Mouse (Mus musculus): ENCODE data around the gene Srcin1. TPM values are rescaled to one million over a fixed set of nuclear protein-coding genes. Genes with fewer than 3 reads are reported as not detected.

Srcin1 gene
- total RNA-seq, 2 experiments from 2014 or later: not detected

- no peak for ATAC-seq (replicated peaks; ENCODE audit: low FRiP score, low TSS enrichment, poor library complexity, severe bottlenecking)
Measured at GRCm38 (mm10) chr11:97479085-97479484, 96.9 kb downstream of the Srcin1 start.

DNA sequence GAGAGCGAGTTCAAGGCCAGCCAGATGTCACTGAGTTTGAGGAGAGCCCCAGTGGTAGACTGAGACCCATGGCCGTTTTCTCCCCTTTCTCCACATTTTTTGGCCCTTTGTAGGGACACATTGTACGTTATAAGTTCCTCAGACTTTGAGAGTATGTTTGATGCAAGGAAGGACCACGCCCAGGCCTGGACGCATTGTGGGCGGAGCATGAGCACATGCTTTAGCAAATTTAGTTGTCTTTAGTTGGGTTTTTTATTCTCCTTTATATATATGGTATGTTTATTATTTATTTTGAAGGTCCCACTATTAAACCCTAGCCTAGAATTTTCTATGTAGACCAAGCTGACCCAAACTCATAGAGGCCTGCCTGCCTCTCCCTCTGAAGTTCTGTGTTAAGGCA is 97.6 kb downstream of the Srcin1 start:
- ATAC-seq (replicated peaks; ENCODE audit: low FRiP score, low TSS enrichment, poor library complexity, severe bottlenecking): no peak

GRCm38 (mm10) chr11:97477431-97477830 is 98.6 kb downstream of the Srcin1 start:
- ATAC-seq (replicated peaks; ENCODE audit: low FRiP score, low TSS enrichment, poor library complexity, severe bottlenecking): no peak

- peak; percentile 72 for ATAC-seq (replicated peaks; ENCODE audit: low FRiP score, low TSS enrichment, poor library complexity, severe bottlenecking)
Measured at GRCm38 (mm10) chr11:97476334-97477095, 99.5 kb downstream of the Srcin1 start.

GRCm38 (mm10) chr11:97471276-97471675 is 104.7 kb downstream of the Srcin1 start:
- ATAC-seq (replicated peaks; ENCODE audit: low FRiP score, low TSS enrichment, poor library complexity, severe bottlenecking): no peak

- ATAC-seq (replicated peaks; ENCODE audit: low FRiP score, low TSS enrichment, poor library complexity, severe bottlenecking): 0 out of 2 replicates have a peak, but pooled peaks have one; percentile 28
Measured at GRCm38 (mm10) chr11:97469828-97470227, 106.2 kb downstream of the Srcin1 start.

DNA sequence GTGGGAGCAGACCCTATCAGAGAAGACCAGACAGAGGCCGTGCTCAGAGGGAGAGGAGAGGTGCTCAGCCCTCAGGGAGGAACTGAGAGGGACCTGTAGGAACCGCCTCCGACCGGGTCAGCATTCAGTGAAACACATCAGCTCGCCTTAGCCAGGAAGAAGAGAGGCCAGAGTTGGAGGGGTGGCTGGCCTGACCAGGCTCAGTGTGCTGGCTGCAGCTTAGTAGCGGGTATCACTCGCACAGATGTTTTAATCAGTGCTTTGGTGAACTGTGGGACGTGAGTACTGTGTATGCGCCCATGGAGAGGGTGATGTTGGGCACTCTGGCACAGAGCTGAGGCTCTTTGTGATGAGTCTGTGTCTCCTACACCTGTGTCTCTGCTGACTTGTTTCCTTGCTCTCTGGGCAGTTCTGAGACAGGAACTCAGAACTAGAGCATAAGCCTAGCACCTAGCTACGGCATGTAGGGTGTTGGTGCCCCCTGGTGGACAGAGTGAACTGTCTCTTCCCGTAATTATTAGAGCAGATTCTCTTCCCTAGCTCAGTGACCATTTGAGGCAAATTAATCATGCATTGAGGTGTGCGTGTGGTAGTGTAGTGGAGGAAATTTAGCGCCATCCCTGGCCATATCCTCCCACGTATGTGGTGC is 107.2 kb downstream of the Srcin1 start:
- peak; percentile 55 for ATAC-seq (replicated peaks; ENCODE audit: low FRiP score, low TSS enrichment, poor library complexity, severe bottlenecking)

- no peak for ATAC-seq (replicated peaks; ENCODE audit: low FRiP score, low TSS enrichment, poor library complexity, severe bottlenecking)
Measured at GRCm38 (mm10) chr11:97466444-97467160, 109.4 kb downstream of the Srcin1 start.

- no peak for ATAC-seq (replicated peaks; ENCODE audit: low FRiP score, low TSS enrichment, poor library complexity, severe bottlenecking)
Measured at GRCm38 (mm10) chr11:97465957-97466356, 110.0 kb downstream of the Srcin1 start.

- no peak for ATAC-seq (replicated peaks; ENCODE audit: low FRiP score, low TSS enrichment, poor library complexity, severe bottlenecking)
Measured at GRCm38 (mm10) chr11:97463991-97464390, 112.0 kb downstream of the Srcin1 start.

- no peak for ATAC-seq (replicated peaks; ENCODE audit: low FRiP score, low TSS enrichment, poor library complexity, severe bottlenecking)
Measured at GRCm38 (mm10) chr11:97463166-97463565, 112.8 kb downstream of the Srcin1 start.

GRCm38 (mm10) chr11:97462538-97462937 is 113.4 kb downstream of the Srcin1 start:
- no peak for ATAC-seq (replicated peaks; ENCODE audit: low FRiP score, low TSS enrichment, poor library complexity, severe bottlenecking)

GRCm38 (mm10) chr11:97461307-97461820 is 114.6 kb downstream of the Srcin1 start:
- no peak for ATAC-seq (replicated peaks; ENCODE audit: low FRiP score, low TSS enrichment, poor library complexity, severe bottlenecking)

Other genes starting within 250 kb of the Srcin1 start
- 0.05 TPM in 1 of 2 replicates, not detected in the other for gene Gpr179, start 224.1 kb downstream of the Srcin1 start, total RNA-seq (2014; fragmentation: Nextera tagmentation)
- gene Gpr179, start 224.1 kb downstream of the Srcin1 start, total RNA-seq (2017): not detected in 2 replicates
- gene Socs7, start 213.6 kb downstream of the Srcin1 start, total RNA-seq (2014; fragmentation: Nextera tagmentation): 6.0 and 15.8 TPM in 2 replicates
- gene Socs7, start 213.6 kb downstream of the Srcin1 start, total RNA-seq (2017): 9.0 and 11.8 TPM in 2 replicates
- gene Arhgap23, start 160.7 kb downstream of the Srcin1 start, total RNA-seq (2014; fragmentation: Nextera tagmentation): 18.4 and 22.3 TPM in 2 replicates
- gene Arhgap23, start 160.7 kb downstream of the Srcin1 start, total RNA-seq (2017): 3.9 and 14.5 TPM in 2 replicates
- not detected in 2 replicates for gene 4933428G20Rik, start 75.8 kb downstream of the Srcin1 start, total RNA-seq (2014; fragmentation: Nextera tagmentation)
- not detected in 2 replicates for gene 4933428G20Rik, start 75.8 kb downstream of the Srcin1 start, total RNA-seq (2017)
- 2.6 and 2.9 TPM in 2 replicates for gene Epop, start 53.5 kb upstream of the Srcin1 start, total RNA-seq (2014; fragmentation: Nextera tagmentation)
- gene Epop, start 53.5 kb upstream of the Srcin1 start, total RNA-seq (2017): 0.61 and 2.6 TPM in 2 replicates
- gene Mllt6, start 87.2 kb upstream of the Srcin1 start, total RNA-seq (2014; fragmentation: Nextera tagmentation): 5.4 and 6.1 TPM in 2 replicates
- 4.8 and 5.4 TPM in 2 replicates for gene Mllt6, start 87.2 kb upstream of the Srcin1 start, total RNA-seq (2017)
- 10.1 TPM in 1 of 2 replicates, not detected in the other for gene Cisd3, start 109.6 kb upstream of the Srcin1 start, total RNA-seq (2014; fragmentation: Nextera tagmentation)
- 15.9 TPM in 1 of 2 replicates, not detected in the other for gene Cisd3, start 109.6 kb upstream of the Srcin1 start, total RNA-seq (2017)
- gene Pcgf2, start 124.3 kb upstream of the Srcin1 start, total RNA-seq (2014; fragmentation: Nextera tagmentation): 6.8 and 19.0 TPM in 2 replicates
- gene Pcgf2, start 124.3 kb upstream of the Srcin1 start, total RNA-seq (2017): 0.23 and 0.28 TPM in 2 replicates
- 226 and 360 TPM in 2 replicates for gene Psmb3, start 127.2 kb upstream of the Srcin1 start, total RNA-seq (2014; fragmentation: Nextera tagmentation)
- gene Psmb3, start 127.2 kb upstream of the Srcin1 start, total RNA-seq (2017): 171 and 175 TPM in 2 replicates
- 26.4 and 28.6 TPM in 2 replicates for gene Pip4k2b, start 168.5 kb upstream of the Srcin1 start, total RNA-seq (2014; fragmentation: Nextera tagmentation)
- gene Pip4k2b, start 168.5 kb upstream of the Srcin1 start, total RNA-seq (2017): 24.3 and 26.6 TPM in 2 replicates
- 17.7 and 18.9 TPM in 2 replicates for gene Cwc25, start 190.4 kb upstream of the Srcin1 start, total RNA-seq (2014; fragmentation: Nextera tagmentation)
- gene Cwc25, start 190.4 kb upstream of the Srcin1 start, total RNA-seq (2017): 20.4 and 23.3 TPM in 2 replicates
- gene 1700001P01Rik, start 199.7 kb upstream of the Srcin1 start, total RNA-seq (2014; fragmentation: Nextera tagmentation): 0.89 TPM in 1 of 2 replicates, not detected in the other
- gene 1700001P01Rik, start 199.7 kb upstream of the Srcin1 start, total RNA-seq (2017): 2.4 TPM in 1 of 2 replicates, not detected in the other
- gene Rpl23, start 206.3 kb upstream of the Srcin1 start, total RNA-seq (2014; fragmentation: Nextera tagmentation): 2,091 and 2,156 TPM in 2 replicates
- 1,518 and 2,802 TPM in 2 replicates for gene Rpl23, start 206.3 kb upstream of the Srcin1 start, total RNA-seq (2017)
- 15.7 and 20.4 TPM in 2 replicates for gene Lasp1, start 222.8 kb upstream of the Srcin1 start, total RNA-seq (2014; fragmentation: Nextera tagmentation)
- gene Lasp1, start 222.8 kb upstream of the Srcin1 start, total RNA-seq (2017): 56.3 and 63.5 TPM in 2 replicates

Data from megakaryocyte-erythroid progenitor cell, adult 5-6 weeks (primary cell).